Mouse (Mus musculus) testis, adult 2 months (tissue): ENCODE data around the gene Tenm4.

Experiments
- CTCF ChIP-seq: fragments of 200-500 bp; IDR thresholded peaks from 2 replicates; pipeline ENCODE4 v1.5.1; 2012; ENCODE audit warnings: low read depth, mild to moderate bottlenecking, inconsistent platforms, low read length, moderate library complexity; ENCODE audit not compliant: control insufficient read depth, insufficient read depth, insufficient replicate concordance
- POLR2A ChIP-seq: fragments of 200-500 bp; IDR thresholded peaks from 2 replicates; pipeline ENCODE4 v1.6.1; 2012; ENCODE audit warnings: low read depth, mild to moderate bottlenecking, inconsistent platforms, low read length, moderate library complexity; ENCODE audit not compliant: control insufficient read depth

- TF ChIP-seq CTCF (no peak), POLR2A (no peak)
These were observed 242.8 kb downstream of the Tenm4 start for GRCm38 (mm10) chr7:96413822-96414221.
